Mouse (Mus musculus) CH12.LX (cell line): ENCODE measurements around the gene Tpst1. TPM values are rescaled to one million over a fixed set of nuclear protein-coding genes. Genes with fewer than 3 reads are reported as not detected.
A peak's percentile ranks its signal among the peaks of the same experiment; 100 is the strongest.

Experiments
- DNase-seq: peaks from one replicate; pipeline ENCODE4 v3.0.0-alpha.2; 2013; ENCODE audit errors: extremely low read depth
- H3K27ac ChIP-seq: 2 replicates; pipeline ENCODE4 v1.5.1; 2012; ENCODE audit warnings: low read depth, mild to moderate bottlenecking, control low read depth, moderate library complexity; ENCODE audit not compliant: insufficient read depth
- H3K27me3 ChIP-seq: replicated peaks from 2 replicates; pipeline ENCODE3; 2012; ENCODE audit warnings: inconsistent platforms
- H3K36me3 ChIP-seq, 2 experiments: replicated peaks in 1 of 2; 2 replicates each; pipeline versions ENCODE3 to v1.6.1; 2012; ENCODE audit warnings: inconsistent platforms in 1 of 2, low read length in 1 of 2, mild to moderate bottlenecking in 1 of 2, mixed read lengths in 1 of 2, moderate library complexity in 1 of 2; ENCODE audit not compliant: control insufficient read depth in 1 of 2, insufficient read depth in 1 of 2
- H3K4me1 ChIP-seq, 2 experiments: 2 replicates each; pipeline ENCODE4 v1.6.1; 2012; ENCODE audit warnings: inconsistent platforms in 1 of 2, moderate library complexity in 1 of 2; ENCODE audit not compliant: insufficient read depth in 2 of 2, control insufficient read depth in 1 of 2
- H3K4me2 ChIP-seq: 2 replicates; pipeline ENCODE4 v1.6.1; 2012; ENCODE audit warnings: low read depth, mild to moderate bottlenecking, control low read depth; ENCODE audit not compliant: poor library complexity, insufficient read depth, severe bottlenecking
- H3K4me3 ChIP-seq, 3 experiments: fragments of 150-350 bp in 1 of 3; sonication (generic) in 1 of 3; replicated peaks in 1 of 3; 2 replicates each; pipeline versions ENCODE3 to v1.5.1; 2011 to 2012; ENCODE audit warnings: low read depth in 2 of 3, low read length in 2 of 3, mild to moderate bottlenecking in 2 of 3, moderate library complexity in 2 of 3, control low read depth in 1 of 3, improper control_type of control experiment in 1 of 3, inconsistent platforms in 1 of 3, mixed read lengths in 1 of 3; ENCODE audit not compliant: poor library complexity in 1 of 3
- H3K79me2 ChIP-seq: replicated peaks from 2 replicates; pipeline ENCODE4 v1.6.1; 2012; ENCODE audit warnings: mild to moderate bottlenecking, moderate library complexity; ENCODE audit not compliant: control insufficient read depth, poor library complexity, insufficient read depth, severe bottlenecking; ENCODE audit errors: extremely low read depth
- H3K9ac ChIP-seq: 2 replicates; pipeline ENCODE4 v1.6.1; 2012; ENCODE audit warnings: low read depth, mild to moderate bottlenecking, control low read depth, moderate library complexity; ENCODE audit not compliant: insufficient read depth
- H3K9me3 ChIP-seq: replicated peaks from 2 replicates; pipeline ENCODE3; 2012; ENCODE audit warnings: low read length, inconsistent platforms, mixed read lengths
- CHD1 ChIP-seq: IDR thresholded peaks from 2 replicates; pipeline ENCODE4 v1.6.1; 2012; ENCODE audit warnings: low read depth, low read length, improper control_type of control experiment, inconsistent platforms
- CHD2 ChIP-seq: IDR thresholded peaks from 2 replicates; pipeline ENCODE4 v1.6.1; 2011; ENCODE audit warnings: low read length, improper control_type of control experiment
- CTCF ChIP-seq, 2 experiments: IDR thresholded peaks in 1 of 2; conservative IDR thresholded peaks in 1 of 2; 2 replicates each; pipeline ENCODE4 v1.5.1; 2011 to 2012; ENCODE audit warnings: low read depth in 2 of 2, low read length in 2 of 2, improper control_type of control experiment in 1 of 2, inconsistent platforms in 1 of 2, mild to moderate bottlenecking in 1 of 2, moderate library complexity in 1 of 2
- E2F4 ChIP-seq: IDR thresholded peaks from 2 replicates; pipeline ENCODE4 v1.6.1; 2011; ENCODE audit warnings: low read depth, low read length, improper control_type of control experiment; ENCODE audit not compliant: insufficient replicate concordance
- ELF1 ChIP-seq: IDR thresholded peaks from 2 replicates; pipeline ENCODE4 v1.6.1; 2014; ENCODE audit warnings: low read depth, mild to moderate bottlenecking, inconsistent platforms, low read length, improper control_type of control experiment
- EP300 ChIP-seq: IDR thresholded peaks from 2 replicates; pipeline ENCODE4 v1.6.1; 2011; ENCODE audit warnings: low read length, improper control_type of control experiment
- ETS1 ChIP-seq: conservative IDR thresholded peaks from 2 replicates; pipeline ENCODE4 v1.6.1; 2012; ENCODE audit warnings: low read depth, mild to moderate bottlenecking, inconsistent platforms, low read length, improper control_type of control experiment, moderate library complexity
- GABPA ChIP-seq: IDR thresholded peaks from 2 replicates; pipeline ENCODE4 v1.6.1; 2012; ENCODE audit warnings: low read depth, low read length, improper control_type of control experiment, inconsistent platforms; ENCODE audit not compliant: insufficient replicate concordance
- IRF4 ChIP-seq: IDR thresholded peaks from 2 replicates; pipeline ENCODE4 v1.6.1; 2014; ENCODE audit warnings: low read depth, mild to moderate bottlenecking, inconsistent platforms, low read length, improper control_type of control experiment
- JUN ChIP-seq: IDR thresholded peaks from 2 replicates; pipeline ENCODE4 v1.6.1; 2011; ENCODE audit warnings: low read depth, mild to moderate bottlenecking, low read length, improper control_type of control experiment, moderate library complexity; ENCODE audit not compliant: insufficient read depth
- KAT2A ChIP-seq: IDR thresholded peaks from 2 replicates; pipeline ENCODE4 v1.6.1; 2012; ENCODE audit warnings: low read length, improper control_type of control experiment, inconsistent platforms; ENCODE audit not compliant: insufficient replicate concordance
- MAX ChIP-seq: IDR thresholded peaks from 2 replicates; pipeline ENCODE4 v1.6.1; 2011; ENCODE audit warnings: low read length, improper control_type of control experiment
- MYC ChIP-seq: IDR thresholded peaks from 2 replicates; pipeline ENCODE4 v1.6.1; 2011; ENCODE audit warnings: low read depth, mild to moderate bottlenecking, improper control_type of control experiment, low read length
- NELFE ChIP-seq: IDR thresholded peaks from 2 replicates; pipeline ENCODE4 v1.6.1; 2011; ENCODE audit warnings: low read depth, low read length, improper control_type of control experiment
- POLR2A ChIP-seq: IDR thresholded peaks from 2 replicates; pipeline ENCODE4 v1.6.1; 2011; ENCODE audit warnings: low read depth, mild to moderate bottlenecking, improper control_type of control experiment, low read length
- POLR2AphosphoS2 ChIP-seq: IDR thresholded peaks from 2 replicates; pipeline ENCODE4 v1.6.1; 2011; ENCODE audit warnings: low read depth, low read length, improper control_type of control experiment
- RAD21 ChIP-seq: IDR thresholded peaks from 2 replicates; pipeline ENCODE4 v1.6.1; 2011; ENCODE audit warnings: low read depth, mild to moderate bottlenecking, low read length, improper control_type of control experiment, moderate library complexity
- TBP ChIP-seq: conservative IDR thresholded peaks from 2 replicates; pipeline ENCODE4 v1.6.1; 2011; ENCODE audit warnings: low read depth, low read length, improper control_type of control experiment
- TCF12 ChIP-seq: IDR thresholded peaks from 2 replicates; pipeline ENCODE4 v1.6.1; 2014; ENCODE audit warnings: low read depth, mild to moderate bottlenecking, inconsistent platforms, low read length, improper control_type of control experiment
- UBTF ChIP-seq: IDR thresholded peaks from 2 replicates; pipeline ENCODE4 v1.6.1; 2012; ENCODE audit warnings: low read depth, mild to moderate bottlenecking, inconsistent platforms, low read length, improper control_type of control experiment, moderate library complexity
- USF2 ChIP-seq: conservative IDR thresholded peaks from 2 replicates; pipeline ENCODE4 v1.6.1; 2011; ENCODE audit warnings: low read depth, low read length, improper control_type of control experiment
- dilution Hi-C: fragments of 300-500 bp; cut with MboI; formaldehyde crosslinking; loops from 2 replicates; pipeline ENCODE4 v1.14.3; 2020; ENCODE audit warnings: low sequenced_read_pairs; ENCODE audit not compliant: extremely low pct_unique_long_range_greater_than_20kb, extremely low pct_ligation_motif_present
- in situ Hi-C: fragments of 300-500 bp; cut with MboI; formaldehyde crosslinking; loops from 3 replicates; pipeline ENCODE4 v1.14.3; 2019; ENCODE audit warnings: low sequenced_read_pairs, low pct_ligation_motif_present, low pct_unique_long_range_greater_than_20kb, mixed read lengths
- polyA plus RNA-seq: library from polyadenylated mRNA; unstranded; fragments of >175 nt; gene quantifications from 2 replicates; pipeline ENCODE4 v1.2.1, GENCODE M21; 2012; ENCODE audit warnings: low read depth; ENCODE audit not compliant: insufficient read length
- total RNA-seq, 2 experiments: library from RNA; depleted of rRNA; stranded (reverse); fragments of 300-350 nt in 1 of 2; fragments of >200 nt in 1 of 2; gene quantifications; 2 replicates each; pipeline ENCODE4 v1.2.3; 2012 to 2014

Tpst1 gene
- total and polyA plus RNA-seq, 3 experiments, result 36.8 to 52.5 (median 43.2) TPM

- H3K27ac ChIP-seq, result peak overlapping the region; percentile 43; the same call in 1 of the 2 replicates
- no peak overlapping the region for H3K9ac ChIP-seq
- 0 out of 2 replicates have a peak, but pooled peaks cover 1% of the 10 kb centered on the region for H3K79me2 ChIP-seq
- no peak for DNase-seq
- no peaks in the 10 kb centered on the region for H3K9me3 ChIP-seq
- H3K36me3 ChIP-seq, result peaks cover 12 to 72% of the 10 kb centered on the region in 2 experiments
- H3K4me2 ChIP-seq, result peak overlapping the region; percentile 64
- dilution Hi-C loops (no loop called here), in situ Hi-C loops (no loop called here)
- no peak overlapping the region for H3K4me3 ChIP-seq
- no peaks in the 10 kb centered on the region for H3K27me3 ChIP-seq
- H3K4me1 ChIP-seq, result peaks cover 4 to 22% of the 10 kb centered on the region in 2 experiments; a peak in 3 of 4 replicates
- TF ChIP-seq POLR2A (no peak), CHD1 (no peak), EP300 (no peak), ETS1 (peak; percentile 0; the same call in 1 of the 2 replicates), MYC (no peak), ELF1 (peak; percentile 58; the same call in 1 of the 2 replicates), JUN (no peak), IRF4 (no peak), POLR2AphosphoS2 (no peak)
Measured at GRCm38 (mm10) chr5:130129524-130129793, 56.3 kb downstream of the Tpst1 start.

DNA sequence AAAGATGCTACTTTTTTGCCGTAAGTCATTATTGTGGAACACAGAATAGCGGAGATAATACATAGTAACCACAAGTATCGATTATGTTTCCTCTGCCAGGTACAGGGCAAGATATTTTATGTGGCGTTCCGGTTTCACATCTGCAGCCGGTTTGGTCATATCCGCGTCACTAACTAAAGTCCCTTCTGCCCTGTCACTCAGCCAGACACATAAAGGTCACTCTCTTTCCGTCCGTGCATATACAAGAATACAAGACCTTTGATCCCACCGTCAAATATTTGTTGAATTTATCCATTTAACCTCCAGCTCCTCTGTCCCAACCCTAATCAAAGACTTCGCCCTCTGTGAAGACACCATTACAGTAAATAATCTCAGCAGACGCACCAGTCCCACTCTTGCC lies 63.5 kb downstream of the Tpst1 start:
- peaks cover 12 to 51% of the 10 kb centered on the region in 2 experiments for H3K36me3 ChIP-seq
- TF ChIP-seq ELF1, result no peak
- TF ChIP-seq GABPA, result no peak
- no peak for TF ChIP-seq MYC
- no peak for TF ChIP-seq UBTF
- TF ChIP-seq MAX, result no peak
- TF ChIP-seq USF2, result no peak
- no peak for TF ChIP-seq TBP
- no peak for TF ChIP-seq ETS1
- TF ChIP-seq NELFE, result no peak
- TF ChIP-seq KAT2A, result no peak
- no peak for TF ChIP-seq JUN
- no peak for TF ChIP-seq RAD21
- TF ChIP-seq CHD2, result no peak
- no peak for TF ChIP-seq E2F4
- no peak for TF ChIP-seq IRF4
- TF ChIP-seq CTCF (conservative IDR thresholded peaks at IDR 0.05 in 1 of 2, IDR thresholded peaks at IDR 0.05 in 1 of 2; ENCODE audit: low read depth in 2 of 2, low read length in 2 of 2), result no peak
- no peak for TF ChIP-seq TCF12
- H3K4me2 ChIP-seq, result no peak overlapping the region
- H3K79me2 ChIP-seq, result no peaks in the 10 kb centered on the region
- dilution Hi-C loops, result no loop called here
- no peak overlapping the region for H3K27ac ChIP-seq
- H3K4me1 ChIP-seq, result no peaks in the 10 kb centered on the region
- H3K9me3 ChIP-seq, result no peaks in the 10 kb centered on the region
- no peaks in the 10 kb centered on the region for H3K27me3 ChIP-seq
- DNase-seq, result no peak
- H3K9ac ChIP-seq, result no peak overlapping the region
- in situ Hi-C loops, result loop anchor here (5.0 kb wide), 1 partner anchor 89 kb away; no protein-coding TSS in a partner anchor
- H3K4me3 ChIP-seq, result no peak overlapping the region
